Mouse (Mus musculus) forebrain, embryonic 11.5 days (tissue): Measurements from ENCODE around the gene Atr. TPM values are rescaled to one million over a fixed set of nuclear protein-coding genes. Genes with fewer than 3 reads are reported as not detected.

ENCODE experiments used
- ATAC-seq: fragments of 200-750 bp; cut with Nextera tagmentation; replicated peaks from 2 replicates; pipeline ENCODE4 v1.8.0; 2017; ENCODE audit warnings: moderate TSS enrichment; ENCODE audit not compliant: low FRiP score
- DNase-seq: peaks from one replicate; pipeline ENCODE4 v3.0.0-alpha.2; 2017; ENCODE audit warnings: low spot score
- H3K27ac ChIP-seq: fragments of 300-500 bp; sonication (generic); 2 replicates; pipeline ENCODE4 v1.5.1; 2014; ENCODE audit warnings: low read depth, low read length
- H3K27me3 ChIP-seq: fragments of 300-500 bp; sonication (generic); 2 replicates; pipeline ENCODE4 v1.6.1; 2014; ENCODE audit warnings: mild to moderate bottlenecking, low read length, mixed read lengths; ENCODE audit not compliant: control insufficient read depth, insufficient read depth
- H3K36me3 ChIP-seq: fragments of 300-500 bp; sonication (generic); 2 replicates; pipeline ENCODE4 v1.6.1; 2014; ENCODE audit warnings: mild to moderate bottlenecking, low read length, moderate library complexity, mixed read lengths; ENCODE audit not compliant: control insufficient read depth, insufficient read depth
- H3K4me1 ChIP-seq: fragments of 300-500 bp; sonication (generic); replicated peaks from 2 replicates; pipeline ENCODE4 v1.6.1; 2014; ENCODE audit warnings: low read length, mixed read lengths; ENCODE audit not compliant: control insufficient read depth, insufficient read depth
- H3K4me2 ChIP-seq: fragments of 300-500 bp; sonication (generic); 2 replicates; pipeline ENCODE4 v1.6.1; 2014; ENCODE audit warnings: low read depth, mild to moderate bottlenecking, low read length, moderate library complexity, mixed read lengths; ENCODE audit not compliant: severe bottlenecking
- H3K4me3 ChIP-seq: fragments of 300-500 bp; sonication (generic); 2 replicates; pipeline ENCODE4 v1.5.1; 2014; ENCODE audit warnings: low read depth, low read length
- H3K9ac ChIP-seq: fragments of 300-500 bp; sonication (generic); 2 replicates; pipeline ENCODE4 v1.6.1; 2014; ENCODE audit warnings: low read length
- H3K9me3 ChIP-seq: fragments of 300-500 bp; sonication (generic); 2 replicates; pipeline ENCODE4 v1.6.1; 2016; ENCODE audit warnings: low read length, mixed read lengths; ENCODE audit not compliant: control insufficient read depth
- whole genome bisulfite sequencing: fragments of 180-500 bp; shearing (Covaris S2); extraction: QIAGEN DNeasy Blood & Tissue Kit; methylation state at CpG from one replicate; pipeline ENCODE4 v1.1.7; 2014; 5-methylcytosine and 5-hydroxymethylcytosine counted together
- polyA plus RNA-seq: library from polyadenylated mRNA; unstranded; fragments of >200 nt; fragmentation: Nextera tagmentation; extraction: Ambion mirVana; gene quantifications from 2 replicates; pipeline ENCODE4 v1.2.1, GENCODE M21; 2014

Gene Atr
- polyA plus RNA-seq, 1 experiment from 2014 or later, result 30.3 TPM

DNA sequence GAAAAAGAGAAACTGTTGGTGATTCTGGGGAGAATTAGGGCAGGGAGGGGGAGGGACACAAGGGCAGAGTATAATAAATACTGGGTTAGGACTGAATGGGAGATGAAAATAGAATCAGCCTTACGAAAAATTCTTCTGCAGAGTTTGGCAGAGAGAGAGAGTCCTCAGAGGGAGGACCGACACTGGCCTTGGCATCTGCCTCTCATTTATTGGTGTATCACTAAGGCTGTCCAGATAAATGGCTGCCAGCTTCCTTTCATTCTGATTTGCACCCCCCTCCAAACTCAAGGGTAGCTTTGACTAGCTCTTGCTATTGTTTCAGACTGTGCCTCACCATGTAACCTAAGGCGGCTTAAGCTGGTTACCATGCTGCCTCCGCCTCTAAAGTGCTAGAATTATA is 1.4 kb upstream of the Atr start:
- Histone ChIP-seq H3K4me2 (no peak overlapping the region), H3K4me1 (no peaks in the 10 kb centered on the region), H3K9me3 (no peaks in the 10 kb centered on the region), H3K27me3 (no peaks in the 10 kb centered on the region), H3K4me3 (no peak overlapping the region), H3K9ac (no peak overlapping the region), H3K27ac (no peak overlapping the region), H3K36me3 (no peaks in the 10 kb centered on the region)
- ATAC-seq (no peak), DNase-seq (no peak)
- 91% methylated on average over 4 of the region's 4 CpGs for WGBS

DNA sequence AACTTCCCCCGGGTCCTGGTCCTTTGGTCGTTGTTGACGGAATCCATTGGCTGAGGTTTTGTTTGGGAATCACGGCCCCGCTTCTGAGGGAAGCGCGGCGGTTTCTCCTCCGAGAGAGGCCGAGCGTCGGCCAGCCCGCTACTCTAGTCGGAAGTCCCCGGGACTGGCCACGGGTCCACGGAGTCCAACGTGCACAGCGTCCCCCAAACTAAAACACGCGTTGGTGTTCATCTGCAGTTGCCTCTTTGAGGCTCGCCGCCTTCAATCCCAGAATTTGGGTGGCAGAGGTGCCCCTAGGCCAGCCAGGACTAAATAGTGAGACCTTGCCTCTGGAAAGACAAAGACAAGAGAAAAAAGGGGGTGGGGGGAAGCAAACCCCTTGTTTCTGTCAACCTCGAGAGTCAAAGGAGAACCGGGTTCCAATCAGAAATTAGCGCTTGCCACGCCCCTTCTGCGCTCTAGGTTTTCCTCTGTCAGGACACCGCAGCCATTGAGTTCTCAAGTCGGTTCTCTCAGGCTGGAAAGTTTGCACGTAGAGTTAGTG is 702 bp downstream of the Atr start:
- under 1% methylated on average over 31 of the region's 31 CpGs for WGBS
- no peaks in the 10 kb centered on the region for H3K27me3 ChIP-seq
- ATAC-seq (peak; percentile 43), DNase-seq (peak; percentile 74)
- peak overlapping the region; percentile 86 for H3K4me2 ChIP-seq
- H3K4me3 ChIP-seq, result peak overlapping the region; percentile 85
- no peaks in the 10 kb centered on the region for H3K9me3 ChIP-seq
- no peaks in the 10 kb centered on the region for H3K36me3 ChIP-seq
- peak overlapping the region; percentile 58; the same call in 1 of the 2 replicates for H3K27ac ChIP-seq
- H3K9ac ChIP-seq, result peak overlapping the region; percentile 75
- H3K4me1 ChIP-seq, result no peaks in the 10 kb centered on the region

DNA sequence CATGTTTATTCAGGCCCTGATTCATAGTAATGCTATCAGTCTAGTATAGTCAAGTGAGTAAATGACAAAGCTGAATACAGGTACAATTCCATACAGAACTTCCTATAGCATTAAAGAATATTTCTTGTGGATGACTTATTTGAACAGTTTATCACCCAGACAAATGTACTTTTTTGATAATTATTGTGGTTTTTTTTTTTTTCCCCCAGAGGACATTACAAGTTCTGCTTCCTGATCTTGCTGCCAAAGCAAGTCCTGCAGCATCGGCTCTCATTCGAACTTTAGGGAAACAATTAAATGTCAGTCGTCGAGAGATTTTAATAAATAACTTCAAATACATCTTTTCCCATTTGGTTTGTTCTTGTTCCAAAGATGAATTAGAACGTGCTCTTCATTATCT is 20.8 kb downstream of the Atr start:
- Histone ChIP-seq H3K4me1 (no peaks in the 10 kb centered on the region), H3K27me3 (no peaks in the 10 kb centered on the region), H3K4me3 (no peak overlapping the region), H3K4me2 (no peak overlapping the region), H3K36me3 (no peaks in the 10 kb centered on the region), H3K9me3 (no peaks in the 10 kb centered on the region), H3K27ac (no peak overlapping the region), H3K9ac (no peak overlapping the region)
- DNase-seq (no peak), ATAC-seq (no peak)
- 91% methylated on average over 5 of the region's 5 CpGs for WGBS

DNA sequence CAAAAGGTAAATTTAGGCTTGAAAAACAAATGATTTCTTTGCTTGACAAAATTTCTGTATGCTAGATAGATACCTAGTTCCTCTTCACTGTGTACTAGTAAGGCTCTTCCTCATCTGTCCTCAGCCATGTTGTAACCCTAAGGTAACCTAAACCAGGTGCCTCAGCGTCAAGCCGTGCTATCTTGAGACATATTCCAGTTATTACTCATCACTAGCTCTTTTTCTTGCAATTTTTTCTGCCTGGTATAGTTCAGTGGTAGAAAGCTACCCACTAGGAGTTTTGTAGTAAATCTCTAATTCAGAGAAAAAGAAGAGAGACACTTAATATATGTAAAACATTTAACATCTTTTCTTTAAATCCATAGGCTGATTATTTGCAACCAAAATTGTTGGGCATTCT is 25.4 kb downstream of the Atr start:
- Histone ChIP-seq H3K9me3 (no peaks in the 10 kb centered on the region), H3K36me3 (peaks cover 5% of the 10 kb centered on the region), H3K4me3 (no peak overlapping the region), H3K9ac (no peak overlapping the region), H3K27ac (no peak overlapping the region), H3K27me3 (no peaks in the 10 kb centered on the region), H3K4me2 (no peak overlapping the region), H3K4me1 (no peaks in the 10 kb centered on the region)
- WGBS, result 89% methylated on average over 2 of the region's 2 CpGs
- ATAC-seq (no peak), DNase-seq (no peak)

DNA sequence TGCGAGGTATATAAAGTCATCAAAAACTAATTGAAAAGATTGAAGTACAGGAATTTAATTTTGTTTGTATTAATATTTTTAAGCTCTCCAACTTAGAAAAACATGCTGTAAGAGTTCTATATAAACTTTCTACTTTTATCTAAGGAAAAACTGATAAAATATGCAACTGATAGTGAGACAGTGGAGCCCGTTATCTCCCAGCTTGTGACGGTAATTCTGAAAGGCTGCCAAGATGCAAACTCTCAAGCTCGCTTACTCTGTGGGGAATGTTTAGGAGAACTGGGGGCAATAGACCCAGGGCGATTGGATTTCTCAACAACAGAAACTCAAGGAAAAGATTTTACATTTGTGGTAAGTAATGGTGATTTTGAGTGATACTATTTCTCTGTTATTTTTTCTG is 40.0 kb downstream of the Atr start:
- Histone ChIP-seq H3K36me3 (no peaks in the 10 kb centered on the region; the same call in 1 of the 2 replicates), H3K4me3 (no peak overlapping the region), H3K9ac (no peak overlapping the region), H3K27me3 (no peaks in the 10 kb centered on the region), H3K4me2 (no peak overlapping the region), H3K27ac (no peak overlapping the region), H3K4me1 (no peaks in the 10 kb centered on the region), H3K9me3 (no peaks in the 10 kb centered on the region)
- ATAC-seq (no peak), DNase-seq (no peak)
- WGBS, result 90% methylated on average over 5 of the region's 5 CpGs

DNA sequence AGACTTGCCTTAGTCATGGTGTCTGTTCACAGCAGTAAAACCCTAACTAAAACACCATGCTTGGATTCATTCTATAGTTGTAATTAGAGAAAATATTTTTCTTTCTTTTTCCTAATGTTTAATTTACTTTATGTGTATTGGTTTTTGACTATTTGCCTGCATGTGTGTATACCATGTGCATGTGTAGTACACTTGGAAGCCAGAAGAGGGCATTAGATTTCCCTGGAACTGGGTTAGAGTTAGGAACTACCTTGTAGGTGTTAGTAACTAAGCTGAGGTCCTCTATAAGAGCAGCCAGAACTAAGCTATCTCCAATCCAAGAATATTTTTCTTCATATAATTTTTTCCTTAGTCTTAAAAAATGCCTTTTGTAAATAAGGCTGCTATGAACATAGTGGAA is 75.5 kb downstream of the Atr start:
- Histone ChIP-seq H3K9me3 (no peaks in the 10 kb centered on the region), H3K27me3 (no peaks in the 10 kb centered on the region), H3K4me2 (no peak overlapping the region), H3K4me3 (no peak overlapping the region), H3K4me1 (no peaks in the 10 kb centered on the region), H3K9ac (no peak overlapping the region), H3K27ac (no peak overlapping the region), H3K36me3 (no peaks in the 10 kb centered on the region; the same call in 1 of the 2 replicates)
- ATAC-seq, result no peak
- no peak for DNase-seq

DNA sequence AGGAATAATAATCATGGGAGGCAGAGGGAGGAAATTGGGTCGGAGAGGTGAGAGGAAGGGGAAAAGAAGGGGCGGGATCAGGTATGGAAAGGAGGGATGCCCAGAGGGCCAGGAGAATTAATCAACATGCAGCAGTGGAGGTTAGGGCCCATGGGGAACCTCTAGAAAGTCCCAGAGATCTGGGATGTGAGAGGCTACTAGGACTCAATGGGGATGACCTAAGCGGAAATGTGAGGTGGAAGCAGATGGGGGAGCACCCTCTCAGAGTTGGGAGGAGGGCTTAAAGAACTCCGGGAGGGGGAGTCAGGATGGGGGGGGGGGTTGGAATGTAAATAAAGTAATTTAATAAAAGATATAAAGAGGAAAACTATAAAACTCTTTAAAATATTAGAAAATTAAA is 96.3 kb downstream of the Atr start:
- 78% methylated on average over 4 of the region's 4 CpGs for WGBS
- H3K4me2 ChIP-seq, result no peak overlapping the region

DNA sequence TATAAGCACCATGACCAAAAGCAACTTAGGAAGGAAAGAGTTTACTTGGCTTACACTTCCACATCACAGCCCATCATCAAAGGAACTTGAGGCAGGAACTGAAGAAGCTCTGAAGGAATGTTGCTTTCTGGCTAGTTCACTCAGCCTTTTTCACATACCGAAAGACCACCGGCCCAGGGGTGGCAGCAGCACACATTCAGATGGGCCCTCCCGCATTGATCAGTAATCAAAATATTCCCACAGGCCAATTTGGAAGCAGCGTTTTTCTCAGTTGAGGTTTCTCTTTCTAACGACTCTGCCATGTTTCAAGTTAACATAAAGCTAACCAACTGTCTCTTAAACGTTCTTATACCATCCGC is 96.8 kb downstream of the Atr start:
- peak overlapping the region; percentile 81 for H3K4me2 ChIP-seq
- 0% methylated on average over 7 of the region's 7 CpGs for WGBS
- no peaks in the 10 kb centered on the region for H3K4me1 ChIP-seq
- H3K9ac ChIP-seq, result peak overlapping the region; percentile 95; the same call in 1 of the 2 replicates
- no peaks in the 10 kb centered on the region for H3K9me3 ChIP-seq
- H3K27me3 ChIP-seq, result no peaks in the 10 kb centered on the region
- ATAC-seq (peak; percentile 84), DNase-seq (peak; percentile 68)
- H3K27ac ChIP-seq, result no peak overlapping the region
- H3K4me3 ChIP-seq, result peak overlapping the region; percentile 91
- H3K36me3 ChIP-seq, result no peaks in the 10 kb centered on the region

More for the DNA sequence above, 96.3 kb downstream of the Atr start:
- Histone ChIP-seq H3K27me3 (no peaks in the 10 kb centered on the region), H3K9me3 (no peaks in the 10 kb centered on the region), H3K36me3 (no peaks in the 10 kb centered on the region), H3K9ac (no peak overlapping the region), H3K4me1 (no peaks in the 10 kb centered on the region), H3K27ac (no peak overlapping the region), H3K4me3 (no peak overlapping the region; the same call in 1 of the 2 replicates)
- no peak for DNase-seq
- no peak for ATAC-seq
